Mouse (Mus musculus) monocyte, adult 5-6 weeks (primary cell): ENCODE data around the gene Mettl21a. TPM values are rescaled to one million over a fixed set of nuclear protein-coding genes. Genes with fewer than 3 reads are reported as not detected.
"Not testable (repeated sequence)": the region's sequence is repeated elsewhere in the genome, so short reads cannot be mapped to it uniquely, and the experiment has no call there.

Experiments
- ATAC-seq: fragments of 153-309, 156-312 bp; replicated peaks from 2 replicates; pipeline ENCODE4 v1.8.0; 2017; ENCODE audit warnings: mild to moderate bottlenecking; ENCODE audit not compliant: low TSS enrichment, insufficient number of reproducible peaks, severe bottlenecking, poor library complexity, low FRiP score
- total RNA-seq: library from RNA; stranded (forward); fragments of 200-1000, 200-491, 200-594 nt; gene quantifications from 3 replicates; pipeline ENCODE4 v1.2.3, GENCODE M21; 2017

Mettl21a gene
- total RNA-seq, result 6.1 to 15.6 TPM (median 9.5 TPM) in 3 replicates

- ATAC-seq, result peak; percentile 65
Observed at GRCm38 (mm10) chr1:64616881-64617714, at the start of gene Mettl21a. Gene Mettl21a (minus strand): TSS chr1:64617242.

- ATAC-seq, result no peak
Observed at GRCm38 (mm10) chr1:64658876-64659275, 41.8 kb upstream of the Mettl21a start.

- ATAC-seq, result no peak
Observed at GRCm38 (mm10) chr1:64656423-64657129, 39.5 kb upstream of the Mettl21a start.

GRCm38 (mm10) chr1:64655415-64655814 lies 38.4 kb upstream of the Mettl21a start:
- ATAC-seq, result no peak

DNA sequence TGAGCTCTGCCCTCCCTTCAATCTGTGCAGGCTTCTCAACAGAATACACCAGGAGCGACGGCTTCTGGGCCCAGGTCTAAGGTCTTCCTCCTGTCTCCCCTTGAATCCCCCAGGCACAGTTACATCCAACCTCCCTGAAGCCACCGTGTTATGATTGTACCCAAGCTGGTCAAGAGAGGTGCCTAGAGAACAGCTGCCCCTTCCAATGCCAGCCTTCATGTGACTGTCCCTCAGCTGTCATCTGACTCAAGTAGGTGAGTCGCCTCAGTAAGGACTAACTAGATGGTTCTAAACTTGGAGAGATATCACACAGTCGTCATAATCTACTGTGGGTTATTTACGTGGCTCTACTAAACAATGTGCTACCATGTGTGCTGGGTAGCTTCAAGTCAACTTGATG lies 36.7 kb upstream of the Mettl21a start:
- ATAC-seq, result no peak

DNA sequence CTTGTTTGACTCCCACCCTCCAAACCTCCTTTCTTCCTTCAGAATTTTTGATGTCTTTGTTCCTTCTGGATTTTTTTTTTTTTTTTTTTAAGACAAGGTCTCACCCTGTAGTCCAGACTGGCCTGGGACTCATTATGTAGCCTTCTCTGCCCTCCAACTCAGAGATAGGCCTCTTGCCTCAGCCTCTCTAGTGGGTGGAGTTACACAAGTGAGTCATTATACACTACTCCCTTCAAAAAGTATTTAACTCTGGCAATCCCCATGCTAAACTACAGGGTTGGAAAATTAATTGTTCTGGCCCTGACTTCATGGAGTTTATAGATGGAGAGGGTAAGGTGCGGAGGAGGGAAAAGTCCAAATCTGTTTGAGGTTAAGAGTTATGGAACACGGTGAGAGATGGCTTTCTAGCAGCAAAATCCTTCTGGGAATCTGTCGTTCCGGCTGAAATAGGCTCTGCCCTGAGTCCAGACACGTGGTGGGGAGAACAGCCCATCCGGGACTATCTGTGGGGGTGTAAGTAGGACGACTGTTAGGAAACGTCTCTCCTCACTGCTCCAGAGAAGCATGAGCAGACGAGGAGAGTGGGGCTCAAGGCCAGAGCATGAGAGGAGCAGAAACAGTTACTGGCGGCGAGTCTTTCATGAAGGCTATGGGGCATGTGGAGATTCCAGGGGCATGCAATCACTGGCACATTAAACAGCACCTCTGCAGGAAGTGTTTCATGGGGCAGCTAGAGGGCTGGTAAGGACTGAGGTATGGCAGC lies 32.5 kb upstream of the Mettl21a start:
- no peak for ATAC-seq

- no peak for ATAC-seq
Observed at GRCm38 (mm10) chr1:64644513-64644912, 27.5 kb upstream of the Mettl21a start.

GRCm38 (mm10) chr1:64642541-64642940 lies 25.5 kb upstream of the Mettl21a start:
- not testable (repeated sequence) for ATAC-seq

DNA sequence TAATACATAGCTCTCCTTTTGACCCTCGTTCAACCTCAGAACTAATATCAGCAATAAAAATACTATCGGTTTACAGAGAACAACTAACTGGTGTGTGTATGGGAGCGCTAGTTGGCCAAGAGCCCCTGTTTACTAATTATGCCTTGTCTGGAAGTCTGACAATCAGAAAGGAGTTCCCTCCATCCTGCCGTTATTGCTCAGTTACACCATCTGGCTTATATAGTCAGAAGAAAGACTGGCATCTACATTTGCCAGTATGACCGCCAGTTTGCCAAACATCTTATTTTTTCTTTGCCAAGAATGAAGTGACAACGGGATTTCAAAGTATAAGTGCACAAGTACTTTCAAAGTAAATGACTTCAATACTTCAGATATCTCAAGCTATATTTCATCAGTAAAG lies 24.0 kb upstream of the Mettl21a start:
- ATAC-seq, result no peak

- ATAC-seq, result no peak
Observed at GRCm38 (mm10) chr1:64639279-64639678, 22.2 kb upstream of the Mettl21a start.

- no peak for ATAC-seq
Observed at GRCm38 (mm10) chr1:64635624-64636023, 18.6 kb upstream of the Mettl21a start.

- no peak for ATAC-seq
Observed at GRCm38 (mm10) chr1:64633237-64633636, 16.2 kb upstream of the Mettl21a start.

DNA sequence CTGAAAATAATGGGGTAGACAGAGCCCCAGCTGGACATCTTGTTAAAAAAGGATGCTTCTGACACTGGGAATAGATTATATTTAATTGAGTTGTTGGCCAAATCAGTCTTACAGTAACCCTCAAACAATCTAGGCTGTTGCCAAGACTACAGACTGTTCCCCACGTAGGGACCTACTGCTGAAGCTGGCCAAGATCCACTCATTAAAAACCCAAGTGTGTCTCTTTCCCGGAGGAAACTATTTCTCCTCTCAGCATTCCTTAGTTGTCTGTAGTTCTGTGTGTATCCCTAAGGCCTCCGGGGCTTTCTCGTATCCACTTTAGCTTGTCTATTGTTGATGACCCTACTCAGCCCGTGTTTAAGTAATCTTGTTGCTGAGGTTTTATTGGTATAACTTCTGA lies 14.5 kb upstream of the Mettl21a start:
- ATAC-seq, result no peak

GRCm38 (mm10) chr1:64625214-64625613 lies 8.2 kb upstream of the Mettl21a start:
- ATAC-seq, result no peak

GRCm38 (mm10) chr1:64623558-64624435 lies 6.8 kb upstream of the Mettl21a start:
- no peak for ATAC-seq

DNA sequence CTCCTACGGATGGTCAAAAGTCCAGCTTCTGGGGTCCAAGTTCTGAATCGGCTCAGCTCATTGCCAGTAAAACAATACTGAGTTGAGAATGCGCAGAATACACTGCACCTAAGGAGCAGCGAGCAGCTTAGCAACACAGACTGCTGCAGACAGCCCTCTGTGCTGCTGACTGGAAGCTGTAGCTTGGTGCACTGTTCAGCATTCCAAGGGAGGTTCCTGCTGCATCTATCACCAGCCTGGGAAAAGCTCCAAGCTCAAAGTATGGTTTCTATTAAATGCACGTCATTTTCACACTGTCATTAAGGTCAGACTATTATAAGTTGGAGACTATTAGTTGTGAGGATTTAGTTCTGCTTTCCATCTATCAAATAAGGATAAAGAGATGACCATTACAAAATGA lies 4.1 kb upstream of the Mettl21a start:
- ATAC-seq, result no peak

DNA sequence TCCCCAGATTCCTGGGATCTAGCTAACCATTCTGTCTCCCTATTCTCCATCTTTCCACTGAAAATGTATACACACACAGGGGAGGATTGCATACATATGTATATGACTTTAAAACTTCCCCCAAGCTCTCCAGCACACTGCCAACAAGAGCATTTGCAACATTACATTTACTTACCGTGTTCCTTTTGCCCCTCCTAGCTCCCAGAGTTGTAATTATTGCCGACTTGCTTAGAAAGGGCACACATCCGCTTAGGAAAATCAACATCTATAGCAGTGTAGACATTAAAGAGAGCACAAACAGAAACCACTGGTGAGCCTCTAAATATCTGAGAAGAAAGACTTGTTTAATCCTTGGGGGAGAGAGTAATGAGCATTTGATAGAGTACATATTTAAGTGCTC lies 1.2 kb upstream of the Mettl21a start:
- ATAC-seq, result no peak

GRCm38 (mm10) chr1:64617715-64617984 lies 608 bp upstream of the Mettl21a start:
- ATAC-seq, result no peak

- ATAC-seq, result no peak; the same call in 1 of the 2 replicates
Observed at GRCm38 (mm10) chr1:64616531-64616880, 536 bp downstream of the Mettl21a start.
